24 mouse cellular contexts compared by ENCODE assay signal in the genomic region with DNA sequence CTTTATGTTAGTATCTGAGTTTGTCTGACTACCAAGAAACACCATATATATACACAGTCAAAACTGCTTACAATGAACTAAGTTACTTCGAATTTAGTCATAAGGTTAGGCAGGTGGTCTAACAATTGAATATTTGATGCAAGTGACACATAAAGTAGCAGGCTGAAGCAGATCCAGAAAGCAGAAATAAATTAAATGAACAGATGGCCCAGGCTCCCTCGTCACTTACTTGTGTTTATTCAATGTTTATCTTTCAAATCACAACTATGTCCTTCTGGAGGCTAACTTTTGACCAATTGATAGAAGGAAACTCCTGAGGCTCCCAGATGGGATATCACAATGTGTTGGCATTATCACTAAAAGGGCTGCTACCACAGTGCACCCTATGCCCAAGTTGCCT.
DNase-seq lines count a peak whose midpoint lies in the region; ATAC-seq and TF ChIP-seq lines count a peak whose summit lies in the region.
"Had no signal": no experiment of that assay in that cellular context is flagged by ENCODE, and none has a peak within 500 bp of the region (broad histone marks: within the 10 kb centered on the region; RNA-seq: fewer than 3 reads in every experiment).

No protein-coding gene starts in this region.

- ATAC-seq in forebrain, embryonic 13.5 days, result peak; percentile 57; the same call in 1 of the 2 replicates
- ATAC-seq in forebrain, postnatal 0 days, result no peak
- peak; percentile 68 for ATAC-seq in forebrain, embryonic 15.5 days (replicated peaks)
- ATAC-seq: activated CD4-positive, CD25-positive, alpha-beta regulatory T cell, adult 4 months; CD4-positive, CD25-positive, alpha-beta regulatory T cell, adult 4 months; Patski had no signal

- H3K4me1 ChIP-seq in forebrain, embryonic 13.5 days, result peaks cover 8% of the 10 kb centered on the region
- no peaks in the 10 kb centered on the region for H3K4me1 ChIP-seq in forebrain, postnatal 0 days (ENCODE audit: insufficient read depth)
- H3K4me1 ChIP-seq in forebrain, embryonic 15.5 days, result peaks cover 8% of the 10 kb centered on the region
- no peaks in the 10 kb centered on the region for H3K4me1 ChIP-seq in forebrain, embryonic 10.5 days
- H3K4me1 ChIP-seq: embryonic facial prominence, embryonic 13.5 days; embryonic facial prominence, embryonic 15.5 days had no signal

- 69% methylated on average over 2 of the region's 2 CpGs for WGBS in forebrain, embryonic 13.5 days
- WGBS in forebrain, postnatal 0 days, result 42% methylated on average over 2 of the region's 2 CpGs
- WGBS in forebrain, embryonic 15.5 days, result 48% methylated on average over 2 of the region's 2 CpGs
- WGBS in forebrain, embryonic 10.5 days, result 81% methylated on average over 2 of the region's 2 CpGs

- H3K9me3 ChIP-seq in forebrain, embryonic 13.5 days (replicated peaks), result no peaks in the 10 kb centered on the region
- no peaks in the 10 kb centered on the region for H3K9me3 ChIP-seq in forebrain, postnatal 0 days (ENCODE audit: low read length)
- H3K9me3 ChIP-seq in forebrain, embryonic 15.5 days, result no peaks in the 10 kb centered on the region
- no peaks in the 10 kb centered on the region for H3K9me3 ChIP-seq in forebrain, embryonic 10.5 days
- H3K9me3 ChIP-seq: embryonic facial prominence, embryonic 13.5 days; embryonic facial prominence, embryonic 15.5 days; G1E had no signal

- no peak for TF ChIP-seq CTCF in forebrain, postnatal 0 days (IDR thresholded peaks at IDR 0.05; ENCODE audit: low read depth)
- no peak for TF ChIP-seq CTCF in brain, embryonic 14.5 days (IDR thresholded peaks at IDR 0.05; ENCODE audit: borderline replicate concordance, extremely low read depth, insufficient read depth, insufficient read length)

- TF ChIP-seq POLR2A in brain, embryonic 14.5 days (IDR thresholded peaks at IDR 0.05; ENCODE audit: borderline replicate concordance, extremely low read depth, insufficient read depth, insufficient read length, poor library complexity, severe bottlenecking), result no peak

- DNase-seq in forebrain, postnatal 0 days, result no peak
- no peak for DNase-seq in forebrain, embryonic 10.5 days (ENCODE audit: extremely low spot score, low spot score)
- peak; percentile 74 for DNase-seq in brain, embryonic 14.5 days (ENCODE audit: low read depth)
- DNase-seq: adrenal gland, adult 8-10 months; adrenal gland, postnatal 14 days; adrenal gland, postnatal 36 days; B cell, adult 2 months; cerebellum, adult 11 months; cerebellum, adult 18-20 months; cerebellum, adult 8-10 months; cerebellum, adult 9-11 months; cerebellum, postnatal 14 days; cerebellum, postnatal 36 days; embryo, embryonic 11 days had no signal

- no peak overlapping the region for H3K9ac ChIP-seq in forebrain, embryonic 13.5 days
- no peak overlapping the region for H3K9ac ChIP-seq in forebrain, postnatal 0 days
- no peak overlapping the region for H3K9ac ChIP-seq in forebrain, embryonic 15.5 days (replicated peaks)
- H3K9ac ChIP-seq: embryonic facial prominence, embryonic 13.5 days; embryonic facial prominence, embryonic 15.5 days had no signal

- no peak overlapping the region for H3K27ac ChIP-seq in forebrain, embryonic 13.5 days
- H3K27ac ChIP-seq in forebrain, postnatal 0 days (ENCODE audit: low read depth, low read length), result no peak overlapping the region
- no peak overlapping the region for H3K27ac ChIP-seq in forebrain, embryonic 15.5 days (replicated peaks)
- no peak overlapping the region for H3K27ac ChIP-seq in forebrain, embryonic 10.5 days
- H3K27ac ChIP-seq: embryonic facial prominence, embryonic 13.5 days; embryonic facial prominence, embryonic 15.5 days had no signal

- no peaks in the 10 kb centered on the region for H3K36me3 ChIP-seq in forebrain, embryonic 13.5 days (ENCODE audit: poor library complexity, severe bottlenecking)
- no peaks in the 10 kb centered on the region for H3K36me3 ChIP-seq in forebrain, postnatal 0 days (ENCODE audit: insufficient read depth)
- H3K36me3 ChIP-seq in forebrain, embryonic 15.5 days, result no peaks in the 10 kb centered on the region
- no peaks in the 10 kb centered on the region for H3K36me3 ChIP-seq in forebrain, embryonic 10.5 days (replicated peaks)
- H3K36me3 ChIP-seq: embryonic facial prominence, embryonic 13.5 days; embryonic facial prominence, embryonic 15.5 days; G1E had no signal

- no peaks in the 10 kb centered on the region for H3K27me3 ChIP-seq in forebrain, embryonic 13.5 days
- no peaks in the 10 kb centered on the region for H3K27me3 ChIP-seq in forebrain, postnatal 0 days (ENCODE audit: insufficient read depth, low read length)
- H3K27me3 ChIP-seq in forebrain, embryonic 15.5 days, result no peaks in the 10 kb centered on the region
- no peaks in the 10 kb centered on the region for H3K27me3 ChIP-seq in forebrain, embryonic 10.5 days (ENCODE audit: poor library complexity, severe bottlenecking)
- H3K27me3 ChIP-seq: CH12.LX; embryonic facial prominence, embryonic 13.5 days; embryonic facial prominence, embryonic 15.5 days; Patski had no signal

- no peak overlapping the region for H3K4me2 ChIP-seq in forebrain, embryonic 13.5 days
- no peak overlapping the region for H3K4me2 ChIP-seq in forebrain, postnatal 0 days (ENCODE audit: low read depth)
- no peak overlapping the region for H3K4me2 ChIP-seq in forebrain, embryonic 15.5 days (replicated peaks)
- H3K4me2 ChIP-seq: embryonic facial prominence, embryonic 13.5 days; embryonic facial prominence, embryonic 15.5 days had no signal

- H3K4me3 ChIP-seq in forebrain, embryonic 13.5 days, result no peak overlapping the region
- no peak overlapping the region for H3K4me3 ChIP-seq in forebrain, postnatal 0 days (ENCODE audit: low read depth, low read length)
- no peak overlapping the region for H3K4me3 ChIP-seq in forebrain, embryonic 15.5 days
- H3K4me3 ChIP-seq in forebrain, embryonic 10.5 days, result no peak overlapping the region
- H3K4me3 ChIP-seq: embryonic facial prominence, embryonic 13.5 days; embryonic facial prominence, embryonic 15.5 days; erythroblast, embryonic 14.5 days had no signal
